Mouse (Mus musculus): Measurements from ENCODE around the gene Lpcat3. TPM values are rescaled to one million over a fixed set of nuclear protein-coding genes. Genes with fewer than 3 reads are reported as not detected.

The Lpcat3 gene
- total RNA-seq, 2 experiments from 2014 or later = 37.9 to 43.1 TPM

GRCm38 (mm10) chr6:124702784-124703103 lies 39.9 kb downstream of the Lpcat3 start:
- peak; percentile 32 to 51 for DNase-seq (ENCODE audit: low spot score in 2 of 2)

GRCm38 (mm10) chr6:124703789-124704188 lies 41.0 kb downstream of the Lpcat3 start:
- peak in 1 of 2 experiments; percentile 15 for DNase-seq (ENCODE audit: low spot score in 2 of 2)

GRCm38 (mm10) chr6:124704417-124704816 lies 41.6 kb downstream of the Lpcat3 start:
- no peak for DNase-seq (ENCODE audit: low spot score in 2 of 2)

- no peak for DNase-seq (ENCODE audit: low spot score in 2 of 2)
Observed at GRCm38 (mm10) chr6:124706061-124706627, 43.3 kb downstream of the Lpcat3 start.

- DNase-seq (ENCODE audit: low spot score in 2 of 2) = no peak
Observed at GRCm38 (mm10) chr6:124708289-124708889, 45.6 kb downstream of the Lpcat3 start.

- peak; percentile 94 to 98 for DNase-seq (ENCODE audit: low spot score in 2 of 2)
Observed at GRCm38 (mm10) chr6:124711824-124712782, 49.3 kb downstream of the Lpcat3 start, which contains the start of the genes Emg1 and Phb2. TSS of gene Emg1 (minus strand) at chr6:124712178. TSS of gene Phb2 (plus strand) at chr6:124712336.

GRCm38 (mm10) chr6:124712918-124713317 lies 50.1 kb downstream of the Lpcat3 start:
- no peak for DNase-seq (ENCODE audit: low spot score in 2 of 2)

- DNase-seq (ENCODE audit: low spot score in 2 of 2) = no peak
Observed at GRCm38 (mm10) chr6:124716864-124717490, 54.1 kb downstream of the Lpcat3 start.

GRCm38 (mm10) chr6:124717968-124718367 lies 55.1 kb downstream of the Lpcat3 start:
- DNase-seq (ENCODE audit: low spot score in 2 of 2) = no peak

GRCm38 (mm10) chr6:124718703-124719102 lies 55.9 kb downstream of the Lpcat3 start:
- DNase-seq (ENCODE audit: low spot score in 2 of 2) = no peak

GRCm38 (mm10) chr6:124719354-124719978 lies 56.6 kb downstream of the Lpcat3 start:
- no peak for DNase-seq (ENCODE audit: low spot score in 2 of 2)

- no peak for DNase-seq (ENCODE audit: low spot score in 2 of 2)
Observed at GRCm38 (mm10) chr6:124720904-124721303, 58.1 kb downstream of the Lpcat3 start.

GRCm38 (mm10) chr6:124722876-124723473 lies 60.1 kb downstream of the Lpcat3 start:
- DNase-seq (ENCODE audit: low spot score in 2 of 2) = no peak

- no peak for DNase-seq (ENCODE audit: low spot score in 2 of 2)
Observed at GRCm38 (mm10) chr6:124723541-124723940, 60.7 kb downstream of the Lpcat3 start.

- DNase-seq (ENCODE audit: low spot score in 2 of 2) = no peak
Observed at GRCm38 (mm10) chr6:124724472-124724871, 61.6 kb downstream of the Lpcat3 start.

GRCm38 (mm10) chr6:124728621-124729020 lies 65.8 kb downstream of the Lpcat3 start:
- no peak for DNase-seq (ENCODE audit: low spot score in 2 of 2)

- no peak for DNase-seq (ENCODE audit: low spot score in 2 of 2)
Observed at GRCm38 (mm10) chr6:124729850-124730705, 67.3 kb downstream of the Lpcat3 start.

- no peak for DNase-seq (ENCODE audit: low spot score in 2 of 2)
Observed at GRCm38 (mm10) chr6:124731038-124731437, 68.2 kb downstream of the Lpcat3 start.

- DNase-seq (ENCODE audit: low spot score in 2 of 2) = no peak
Observed at GRCm38 (mm10) chr6:124732476-124733370, 69.9 kb downstream of the Lpcat3 start.

Data from gastrocnemius, postnatal 4 days (tissue).